Mouse (Mus musculus): ENCODE data around the gene Slc12a3. TPM values are rescaled to one million over a fixed set of nuclear protein-coding genes. Genes with fewer than 3 reads are reported as not detected.

Slc12a3 gene
- total RNA-seq, 2 experiments from 2014 or later, result 0.12 to 0.24 TPM

- no peak for DNase-seq
These were observed 79.6 kb downstream of the Slc12a3 start for GRCm38 (mm10) chr8:94408443-94409080.

- DNase-seq, result no peak
These were observed 80.5 kb downstream of the Slc12a3 start for GRCm38 (mm10) chr8:94409523-94409922.

GRCm38 (mm10) chr8:94412518-94412917 is 83.5 kb downstream of the Slc12a3 start:
- DNase-seq, result no peak

- DNase-seq, result no peak
These were observed 84.5 kb downstream of the Slc12a3 start for GRCm38 (mm10) chr8:94413509-94413908.

GRCm38 (mm10) chr8:94415218-94415617 is 86.2 kb downstream of the Slc12a3 start:
- no peak for DNase-seq

Small RNA genes lying within 50 kb of the gene (microRNA-seq; reads per million reads assigned to microRNA genes)
- 126 reads per million, percentile 47 among the genes with 10 or more reads in this experiment for gene Mir138-2

Other genes starting within 250 kb of the Slc12a3 start
- gene Bbs2, start 230.3 kb upstream of the Slc12a3 start, total RNA-seq (2021), result 10 to 100 TPM; 13.0 to 17.4 TPM
- not detected for gene Mt4, start 192.0 kb upstream of the Slc12a3 start, total RNA-seq (2021)
- gene Mt3, start 176.6 kb upstream of the Slc12a3 start, total RNA-seq (2021), result 10 to 100 TPM in 1 of 2 experiments, 1 to 10 TPM in 1; 7.6 to 11.1 TPM
- 100 to 1,000 TPM in 1 of 2 experiments, 10 to 100 TPM in 1; 67.8 to 348 TPM for gene Mt2, start 156.5 kb upstream of the Slc12a3 start, total RNA-seq (2021)
- 100 to 1,000 TPM; 147 to 449 TPM for gene Mt1, start 150.1 kb upstream of the Slc12a3 start, total RNA-seq (2021)
- 10 to 100 TPM; 17.3 to 21.1 TPM for gene Nup93, start 114.6 kb upstream of the Slc12a3 start, total RNA-seq (2021)
- 100 to 1,000 TPM in 1 of 2 experiments, 10 to 100 TPM in 1; 93.9 to 145 TPM for gene Herpud1, start 57.2 kb downstream of the Slc12a3 start, total RNA-seq (2021)
- gene Nlrc5, start 105.2 kb downstream of the Slc12a3 start, total RNA-seq (2021), result 1 to 10 TPM; 2.8 TPM
- 10 to 100 TPM; 12.6 to 16.6 TPM for gene Cpne2, start 203.8 kb downstream of the Slc12a3 start, total RNA-seq (2021)